Mouse (Mus musculus): ENCODE results near the gene Hmg20b. TPM values are rescaled to one million over a fixed set of nuclear protein-coding genes. Genes with fewer than 3 reads are reported as not detected.

Gene Hmg20b
- polyA plus RNA-seq, 1 experiment, result 106 TPM

DNA sequence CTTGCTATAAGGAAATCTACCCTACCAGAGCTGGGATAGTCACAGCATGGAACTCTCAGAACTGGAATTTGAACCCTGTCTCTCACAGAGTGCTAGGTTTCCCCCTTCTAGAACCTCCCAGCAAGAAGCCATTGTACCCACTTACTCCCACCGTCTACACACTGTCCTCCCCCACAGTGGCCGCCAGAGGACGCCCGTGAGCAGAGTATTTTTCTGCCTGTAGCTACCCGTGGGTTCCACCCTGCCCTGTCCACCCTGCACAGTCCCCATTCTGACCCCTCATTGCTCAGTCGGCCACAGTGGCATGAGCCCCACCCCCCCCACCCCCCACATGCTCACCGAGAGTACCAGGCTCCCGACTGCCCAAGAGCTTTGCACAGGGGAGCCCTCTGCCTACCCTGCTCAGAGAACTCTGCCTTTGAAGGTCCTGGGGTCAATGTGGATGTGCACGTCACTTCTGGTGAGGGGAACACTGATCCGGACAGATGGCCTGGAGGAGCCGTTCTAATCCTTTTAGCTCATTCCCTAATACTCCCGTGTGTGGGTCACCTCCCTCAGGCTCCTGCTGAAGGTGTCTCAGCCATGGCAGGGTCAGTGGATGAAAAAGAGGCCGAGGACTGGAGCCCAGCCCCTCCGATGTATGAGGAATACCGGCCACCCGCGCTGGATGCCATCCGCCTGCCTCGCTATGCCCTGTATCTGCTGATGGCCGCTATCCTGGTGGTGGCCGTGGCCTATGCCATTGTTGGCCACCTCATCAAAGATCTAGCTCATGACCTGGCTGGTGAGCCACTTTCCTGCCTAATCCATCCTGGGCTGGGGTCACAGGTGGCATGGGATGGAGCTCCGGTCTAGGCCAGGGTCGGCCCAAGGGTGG, 39.8 kb upstream of the Hmg20b start:
- Histone ChIP-seq H3K4me1 (ENCODE audit: control insufficient read depth, insufficient read depth, low read length) (peaks cover 18% of the 10 kb centered on the region), H3K4me3 (replicated peaks; ENCODE audit: extremely low read depth, low read depth, low read length) (no peak overlapping the region)
- TF ChIP-seq CTCF (IDR thresholded peaks at IDR 0.05; ENCODE audit: insufficient read depth, low read length), result peak; percentile 94
- no peak for TF ChIP-seq POLR2A (IDR thresholded peaks at IDR 0.05; ENCODE audit: borderline replicate concordance, extremely low read depth, low read depth, low read length)
- DNase-seq, result peak; percentile 80
- 59% methylated on average over 23 of the region's 23 CpGs for WGBS

DNA sequence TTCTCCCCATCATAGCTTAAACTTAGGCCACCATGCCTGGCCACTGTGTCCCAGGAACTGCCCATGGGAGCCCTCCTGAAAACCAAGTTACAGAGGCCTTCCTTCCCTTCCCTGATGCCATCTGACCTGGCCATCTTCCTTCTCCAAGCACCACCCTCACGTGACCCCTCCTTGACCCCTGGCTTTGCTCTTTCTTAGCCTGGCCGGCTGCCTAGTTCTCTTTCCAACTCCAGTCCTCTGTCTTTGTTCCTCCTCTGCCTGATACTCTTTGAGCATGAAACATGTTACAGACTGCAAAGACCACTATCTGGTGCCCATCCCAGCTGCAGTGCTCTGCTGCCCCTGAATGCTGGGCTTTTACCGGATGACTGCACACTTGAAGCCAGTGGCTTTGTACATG, 39.1 kb upstream of the Hmg20b start:
- 26% methylated on average over 3 of the region's 3 CpGs for WGBS
- no peak for DNase-seq
- Histone ChIP-seq H3K4me1 (ENCODE audit: control insufficient read depth, insufficient read depth, low read length) (peaks cover 20% of the 10 kb centered on the region), H3K4me3 (replicated peaks; ENCODE audit: extremely low read depth, low read depth, low read length) (no peak overlapping the region)
- no peak for TF ChIP-seq CTCF (IDR thresholded peaks at IDR 0.05; ENCODE audit: insufficient read depth, low read length)
- no peak for TF ChIP-seq POLR2A (IDR thresholded peaks at IDR 0.05; ENCODE audit: borderline replicate concordance, extremely low read depth, low read depth, low read length)

DNA sequence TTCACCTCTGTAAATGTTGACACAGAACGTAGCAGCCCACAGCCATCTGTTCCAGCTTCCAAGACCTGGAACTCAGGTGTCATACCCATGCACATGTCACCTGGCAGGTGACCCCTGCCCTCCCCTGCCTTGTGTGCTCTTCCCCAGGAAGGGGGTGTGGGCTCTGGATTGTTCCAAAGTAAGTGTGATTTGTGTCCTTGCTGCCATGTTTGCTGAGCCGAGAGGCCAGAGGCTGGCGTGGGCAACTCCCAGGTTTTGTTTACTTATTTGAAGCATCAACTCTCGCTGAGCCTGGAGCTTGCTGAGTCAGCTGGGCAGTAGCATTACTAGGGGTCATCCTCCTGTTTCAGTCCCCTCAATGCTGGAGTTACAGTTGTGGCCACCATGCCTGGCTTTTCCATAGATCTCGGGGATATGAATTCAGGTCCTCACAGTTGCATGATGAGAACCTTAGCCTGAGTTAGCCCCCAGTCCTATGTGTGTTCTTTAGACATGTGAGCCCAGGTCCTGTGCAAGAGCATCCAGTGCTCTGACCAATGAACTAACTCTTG, 38.3 kb upstream of the Hmg20b start, which contains the start of gene Gm48552:
Gm48552 (plus strand) TSS at position 501 of the 551 bp plus-strand sequence.
- Histone ChIP-seq H3K4me1 (ENCODE audit: control insufficient read depth, insufficient read depth, low read length) (peaks cover 17% of the 10 kb centered on the region), H3K4me3 (replicated peaks; ENCODE audit: extremely low read depth, low read depth, low read length) (no peak within 1 kb of the TSS)
- no peak for DNase-seq
- WGBS, result 56% methylated on average over 5 of the region's 5 CpGs
- no peak for TF ChIP-seq POLR2A (IDR thresholded peaks at IDR 0.05; ENCODE audit: borderline replicate concordance, extremely low read depth, low read depth, low read length)
- no peak for TF ChIP-seq CTCF (IDR thresholded peaks at IDR 0.05; ENCODE audit: insufficient read depth, low read length)

DNA sequence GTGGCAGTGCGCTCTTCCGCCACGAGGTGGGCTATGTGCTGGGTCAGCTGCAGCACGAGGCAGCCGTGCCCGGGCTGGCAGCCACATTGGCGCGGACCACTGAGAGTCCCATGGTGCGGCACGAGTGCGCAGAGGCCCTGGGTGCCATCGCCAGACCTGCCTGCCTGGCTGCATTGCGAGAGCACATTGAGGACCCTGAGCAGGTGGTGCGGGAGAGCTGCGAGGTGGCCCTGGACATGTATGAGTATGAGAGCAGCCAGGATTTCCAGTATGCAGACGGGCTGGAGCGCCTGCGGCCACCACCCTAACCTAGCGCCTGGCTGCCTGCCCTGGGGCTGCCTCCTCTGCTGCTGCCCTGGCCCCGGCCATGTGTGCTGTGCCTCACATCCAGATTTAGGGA, 37.4 kb upstream of the Hmg20b start:
- TF ChIP-seq CTCF (IDR thresholded peaks at IDR 0.05; ENCODE audit: insufficient read depth, low read length) (no peak), POLR2A (IDR thresholded peaks at IDR 0.05; ENCODE audit: borderline replicate concordance, extremely low read depth, low read depth, low read length) (no peak)
- Histone ChIP-seq H3K4me3 (replicated peaks; ENCODE audit: extremely low read depth, low read depth, low read length) (no peak overlapping the region), H3K4me1 (ENCODE audit: control insufficient read depth, insufficient read depth, low read length) (peaks cover 12% of the 10 kb centered on the region)
- 96% methylated on average over 20 of the region's 20 CpGs for WGBS
- DNase-seq, result no peak

DNA sequence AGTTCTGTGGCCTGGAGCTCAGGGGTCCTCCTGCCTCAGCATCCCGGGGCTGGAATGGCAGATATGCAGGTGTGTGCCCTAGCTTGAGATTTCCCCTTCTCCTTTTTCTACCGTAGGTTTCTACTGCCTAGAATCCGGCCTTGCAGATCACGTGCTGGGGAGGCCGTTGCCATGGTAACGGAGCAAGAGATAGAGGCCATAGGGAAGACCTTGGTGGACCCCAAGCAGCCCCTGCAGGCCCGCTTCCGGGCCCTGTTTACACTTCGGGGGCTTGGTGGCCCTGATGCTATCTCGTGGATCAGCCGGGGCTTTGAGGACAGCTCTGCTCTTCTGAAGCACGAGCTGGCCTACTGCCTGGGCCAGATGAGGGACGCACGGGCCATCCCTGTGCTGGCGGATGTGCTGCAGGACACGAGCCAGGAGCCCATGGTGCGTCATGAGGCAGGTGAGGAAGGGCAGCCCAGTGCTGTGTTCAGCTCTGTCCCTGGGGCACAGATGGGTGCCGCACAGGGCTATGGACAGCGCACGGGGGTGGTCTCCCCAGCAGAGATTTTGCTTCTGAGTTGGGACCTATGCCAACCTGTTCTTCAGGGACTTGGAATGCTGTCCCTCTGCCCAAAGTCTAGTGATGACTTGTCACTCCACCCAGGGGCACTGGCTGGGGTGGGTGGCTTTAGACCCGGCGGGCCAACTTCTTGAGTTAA, 35.5 kb upstream of the Hmg20b start:
- TF ChIP-seq POLR2A (IDR thresholded peaks at IDR 0.05; ENCODE audit: borderline replicate concordance, extremely low read depth, low read depth, low read length), result no peak
- no peak for TF ChIP-seq CTCF (IDR thresholded peaks at IDR 0.05; ENCODE audit: insufficient read depth, low read length)
- H3K4me3 ChIP-seq (replicated peaks; ENCODE audit: extremely low read depth, low read depth, low read length), result no peak overlapping the region
- DNase-seq, result no peak

DNA sequence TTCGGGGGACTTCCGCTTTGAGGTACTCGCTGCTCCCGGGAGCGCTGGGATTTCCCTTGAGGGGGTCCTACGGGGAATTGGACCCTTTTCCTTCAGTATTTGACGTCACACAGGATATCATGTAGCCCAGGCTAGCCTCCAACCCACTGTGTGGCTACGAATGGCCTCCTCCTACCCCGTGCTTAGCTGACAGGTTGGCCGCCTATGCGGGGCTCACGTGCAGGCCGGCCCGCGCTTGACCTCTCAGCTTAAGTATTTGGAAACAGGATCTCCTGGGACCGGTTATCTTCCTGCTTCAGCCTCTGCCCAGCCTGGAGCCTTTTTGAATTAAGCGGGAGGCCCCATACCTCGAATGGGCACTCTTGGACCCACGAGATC, 34.3 kb upstream of the Hmg20b start:
- WGBS, result under 1% methylated on average over 19 of the region's 19 CpGs

More for the DNA sequence above, 35.5 kb upstream of the Hmg20b start:
- H3K4me1 ChIP-seq (ENCODE audit: control insufficient read depth, insufficient read depth, low read length), result peaks cover 17% of the 10 kb centered on the region
- 64% methylated on average over 22 of the region's 22 CpGs for WGBS

DNA sequence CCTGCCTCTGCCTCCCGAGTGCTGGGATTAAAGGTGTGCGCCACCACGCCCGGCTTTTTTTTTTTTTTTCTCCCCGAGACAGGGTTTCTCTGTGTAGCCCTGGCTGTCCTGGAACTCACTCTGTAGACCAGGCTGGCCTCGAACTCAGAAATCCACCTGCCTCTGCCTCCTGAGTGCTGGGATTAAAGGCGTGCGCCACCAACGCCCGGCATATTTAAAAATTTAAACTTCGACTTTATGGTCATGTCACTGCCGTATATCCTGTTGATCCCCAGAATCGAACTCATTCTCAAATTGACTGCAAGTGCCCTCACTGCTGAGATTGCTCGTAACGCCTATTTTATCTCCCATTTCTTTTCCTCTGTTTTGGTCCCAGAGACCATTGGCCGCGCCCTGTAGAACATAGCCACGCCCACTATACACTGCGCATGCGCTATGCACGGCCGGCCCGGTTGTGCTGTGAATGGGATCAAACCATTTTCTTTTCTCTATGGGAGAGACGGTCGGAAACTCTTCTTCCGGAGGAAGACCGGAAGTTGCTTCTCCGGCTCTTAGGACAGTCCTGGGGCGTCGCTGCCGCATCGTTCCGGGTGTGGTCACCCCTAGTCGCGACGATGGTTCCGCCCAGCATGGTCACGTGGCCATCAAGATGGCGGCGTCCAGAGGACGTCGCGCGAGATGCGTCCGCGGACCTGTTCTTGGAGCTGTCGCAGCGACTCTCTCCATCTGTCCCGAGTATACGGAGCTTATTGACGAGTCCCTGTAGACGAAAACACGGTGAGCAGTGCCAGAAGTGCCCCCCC, 33.7 kb upstream of the Hmg20b start, which contains the start of the genes Dohh and Gm48551:
Dohh (plus strand) TSS at position 627 of the 803 bp plus-strand sequence.
Gm48551 (plus strand) TSS at position 665 of the 803 bp plus-strand sequence.
- Histone ChIP-seq H3K4me1 (ENCODE audit: control insufficient read depth, insufficient read depth, low read length) (peaks cover 10% of the 10 kb centered on the region; the same call in 1 of the 2 replicates), H3K4me3 (replicated peaks; ENCODE audit: extremely low read depth, low read depth, low read length) (peak within 1 kb of the TSS; percentile 68)
- DNase-seq, result peak; percentile 99
- TF ChIP-seq POLR2A (IDR thresholded peaks at IDR 0.05; ENCODE audit: borderline replicate concordance, extremely low read depth, low read depth, low read length) (peak; percentile 96), CTCF (IDR thresholded peaks at IDR 0.05; ENCODE audit: insufficient read depth, low read length) (no peak)
- WGBS, result 7% methylated on average over 54 of the region's 54 CpGs

More for the DNA sequence above, 34.3 kb upstream of the Hmg20b start:
- DNase-seq, result no peak
- peaks cover 14% of the 10 kb centered on the region; the same call in 1 of the 2 replicates for H3K4me1 ChIP-seq (ENCODE audit: control insufficient read depth, insufficient read depth, low read length)
- TF ChIP-seq POLR2A (IDR thresholded peaks at IDR 0.05; ENCODE audit: borderline replicate concordance, extremely low read depth, low read depth, low read length) (no peak), CTCF (IDR thresholded peaks at IDR 0.05; ENCODE audit: insufficient read depth, low read length) (no peak)
- H3K4me3 ChIP-seq (replicated peaks; ENCODE audit: extremely low read depth, low read depth, low read length), result peak overlapping the region; percentile 68

DNA sequence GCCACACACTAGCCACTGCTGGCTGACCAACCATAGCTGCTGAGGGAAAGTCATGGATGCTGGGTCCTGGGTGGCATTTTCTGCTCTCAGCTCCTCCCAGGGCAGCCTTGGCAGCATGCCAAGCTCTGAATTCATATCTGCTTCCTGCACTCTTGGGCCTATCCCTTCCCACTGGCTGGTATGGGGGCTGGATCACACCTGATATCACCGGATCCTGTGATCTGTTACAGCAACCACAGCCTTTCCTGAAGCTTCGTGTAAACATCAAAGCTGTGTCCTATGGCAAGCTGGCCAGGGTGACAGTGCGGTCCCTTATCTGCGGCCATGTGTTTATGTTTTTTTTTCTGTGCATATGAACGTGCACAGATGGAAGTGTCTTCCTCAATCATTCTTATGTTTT, 31.8 kb upstream of the Hmg20b start:
- TF ChIP-seq POLR2A (IDR thresholded peaks at IDR 0.05; ENCODE audit: borderline replicate concordance, extremely low read depth, low read depth, low read length) (no peak), CTCF (IDR thresholded peaks at IDR 0.05; ENCODE audit: insufficient read depth, low read length) (no peak)
- H3K4me3 ChIP-seq (replicated peaks; ENCODE audit: extremely low read depth, low read depth, low read length), result no peak overlapping the region
- peaks cover 10% of the 10 kb centered on the region; the same call in 1 of the 2 replicates for H3K4me1 ChIP-seq (ENCODE audit: control insufficient read depth, insufficient read depth, low read length)
- 37% methylated on average over 5 of the region's 5 CpGs for WGBS
- DNase-seq, result no peak

Data from lung, adult 2 months (tissue).